Mouse (Mus musculus) left cerebral cortex, postnatal 14 days (tissue): ENCODE data around the gene Cib1. TPM values are rescaled to one million over a fixed set of nuclear protein-coding genes. Genes with fewer than 3 reads are reported as not detected.

ENCODE experiments used
- DNase-seq, 2 experiments: peaks; one replicate each; pipeline ENCODE4 v3.0.0; 2021 to 2022; ENCODE audit warnings: low spot score in 2 of 2, mixed read lengths in 1 of 2
- intact Hi-C: fragments of 180-260 bp; cut with DNase I; formaldehyde crosslinking; loops from one replicate; pipeline ENCODE4 v1.15.1; 2025
- long read RNA-seq, 2 experiments: library from polyadenylated mRNA; stranded (forward); transcript quantifications; one replicate each; pipeline ENCODE4 v2.0.0; 2021
- total RNA-seq, 2 experiments: library from RNA; stranded (reverse); gene quantifications; 2 replicates each; pipeline ENCODE4 v1.2.3; 2021

Gene Cib1
- 10 to 100 TPM; 18.7 to 22.0 TPM for total RNA-seq
- long read RNA-seq, experiment 1, transcript Cib1-201 (7 exons, 1,047 nt) = major isoform, 21 of 25 reads
- long read RNA-seq, experiment 1, partial matches to known transcripts = 0 of 25 reads
- long read RNA-seq, experiment 1, other reads (novel, unspliced or antisense) = 2 of 25 reads
- long read RNA-seq, experiment 2, transcript Cib1-201 (7 exons, 1,047 nt) = major isoform, 8 of 10 reads
- long read RNA-seq, experiment 2, partial matches to known transcripts = 0 of 10 reads
- long read RNA-seq, experiment 2, other reads (novel, unspliced or antisense) = 1 of 10 reads

DNA sequence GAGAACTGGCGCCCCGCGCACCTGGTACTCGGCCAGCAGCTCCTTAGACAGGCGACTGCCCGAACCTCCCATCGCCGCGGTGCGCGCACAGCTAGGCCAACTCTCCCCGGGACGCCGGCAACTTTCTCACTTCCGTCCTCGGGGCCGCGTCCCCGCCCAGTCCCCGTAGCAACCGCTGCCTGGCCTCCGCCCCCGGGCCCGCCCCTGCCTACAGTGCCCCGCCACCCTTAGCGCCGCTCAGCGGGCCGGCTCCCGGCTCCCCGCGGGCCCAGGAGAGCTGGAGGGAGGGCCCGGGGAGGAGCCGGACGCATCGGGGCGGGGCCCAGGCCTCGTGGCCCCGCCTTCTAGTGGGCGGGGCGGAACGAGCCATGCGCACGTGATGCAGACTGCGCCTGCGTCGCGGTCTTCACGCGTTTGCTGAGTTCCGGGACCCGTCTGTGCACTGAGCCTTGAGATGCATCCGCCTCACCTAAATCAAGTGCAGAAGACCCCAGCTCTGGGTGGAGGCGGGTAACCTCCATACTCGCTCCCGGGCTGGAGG is at the start of gene Cib1, which contains the start of gene Gdpgp1:
TSS of gene Cib1 (minus strand) at position 325 of the 541 bp plus-strand sequence.
TSS of gene Gdpgp1 (plus strand) at position 377 of the 541 bp plus-strand sequence.
- DNase-seq = peak; percentile 96
- intact Hi-C loops = no loop called here

DNA sequence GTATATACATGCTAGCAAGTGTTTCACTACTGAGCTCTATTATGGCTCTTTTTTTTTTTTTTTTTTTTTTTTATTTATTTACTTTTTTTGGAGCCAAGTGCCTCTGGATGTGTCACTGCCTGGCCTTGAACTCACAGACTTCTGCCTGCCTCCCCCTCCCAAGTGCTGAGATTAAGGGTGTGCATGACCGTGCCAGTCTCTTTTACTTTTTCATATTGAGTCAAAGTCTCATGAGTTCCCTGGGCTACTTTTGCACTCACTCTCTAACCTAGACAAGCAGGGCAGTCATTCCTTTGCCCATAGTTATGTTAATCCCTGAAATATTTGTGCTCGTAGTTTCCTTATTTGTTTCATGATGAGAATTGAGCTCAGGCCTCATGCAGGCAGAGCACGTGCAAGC is 49.0 kb upstream of the Cib1 start:
- intact Hi-C loops = no loop called here
- DNase-seq = no peak

DNA sequence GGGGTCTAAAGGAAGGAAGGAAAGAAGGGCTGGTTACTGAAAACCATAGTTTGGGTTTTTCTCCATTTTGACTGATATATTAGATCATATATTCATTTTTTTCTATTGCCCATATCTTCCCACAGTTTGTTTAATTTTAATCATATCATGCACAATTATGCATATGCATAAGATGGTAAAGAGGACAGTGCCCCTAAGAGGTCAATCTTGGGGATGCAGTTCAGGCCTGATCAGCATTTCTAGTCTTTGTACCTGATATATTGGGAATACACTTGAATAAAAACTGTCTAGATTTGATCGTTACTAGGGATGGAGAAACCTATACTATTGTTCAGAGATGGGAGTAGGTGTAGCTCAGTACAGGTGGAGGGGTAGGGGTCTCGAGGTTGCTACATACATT is 48.4 kb upstream of the Cib1 start:
- DNase-seq = no peak
- intact Hi-C loops = no loop called here

DNA sequence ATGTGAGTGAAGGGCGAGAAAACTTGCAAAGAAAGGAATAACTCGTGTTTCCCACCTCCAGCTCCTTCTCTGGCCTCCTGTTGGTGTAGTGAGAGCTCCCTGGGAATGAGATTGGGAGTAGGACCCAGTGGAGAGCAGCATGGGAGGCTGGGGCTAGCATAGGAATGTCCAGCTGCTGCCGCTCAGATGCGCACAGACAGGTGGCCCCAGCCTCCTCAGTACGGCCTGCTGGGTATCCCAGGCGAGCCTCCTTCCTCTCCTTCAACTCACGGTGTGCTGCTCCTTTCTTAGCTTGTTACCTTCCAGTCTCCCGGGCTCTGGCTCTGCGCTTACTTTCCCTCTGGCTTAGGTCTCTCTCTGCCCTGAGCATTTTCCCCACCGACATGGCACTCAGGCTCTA is 47.4 kb upstream of the Cib1 start:
- intact Hi-C loops = no loop called here
- DNase-seq = no peak

DNA sequence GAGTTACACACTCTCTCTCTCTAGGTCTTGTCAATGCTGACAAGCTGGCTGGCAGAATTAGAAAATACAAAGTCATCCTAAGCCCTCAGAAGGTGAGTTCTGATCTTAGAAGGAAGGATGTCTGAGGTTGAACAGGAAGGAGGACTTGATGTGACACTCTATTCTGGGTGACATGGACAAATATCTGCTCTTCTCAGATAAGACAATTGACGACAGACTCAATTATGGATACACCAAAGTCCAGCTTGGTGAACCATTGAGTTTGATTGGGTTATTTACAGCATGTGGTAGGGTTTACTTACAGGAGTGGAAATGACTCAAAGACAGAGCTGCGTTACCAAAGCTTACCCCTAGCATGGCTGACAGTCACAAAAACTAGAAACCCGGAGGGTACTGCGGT is 43.8 kb upstream of the Cib1 start:
- DNase-seq = no peak
- intact Hi-C loops = no loop called here

DNA sequence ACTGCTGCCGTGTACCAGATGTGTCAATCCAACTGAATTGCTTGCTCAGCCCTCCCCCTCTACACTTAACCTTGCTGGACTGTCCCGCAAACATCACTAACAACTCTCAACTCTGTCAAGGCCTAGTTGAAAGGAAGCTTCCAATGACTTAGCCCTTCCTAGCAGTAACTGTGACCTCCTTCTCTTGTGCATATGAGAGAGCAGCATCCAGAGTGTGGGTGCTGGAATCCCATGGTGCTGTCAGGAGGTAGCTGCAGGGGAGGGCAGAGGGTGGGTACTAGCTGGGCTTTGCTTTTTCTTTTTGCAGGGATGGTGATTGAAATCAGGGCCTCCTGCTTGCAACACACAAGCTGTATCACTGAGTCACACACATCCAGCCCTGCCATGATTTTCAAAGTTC is 40.8 kb upstream of the Cib1 start:
- DNase-seq = no peak
- intact Hi-C loops = no loop called here

DNA sequence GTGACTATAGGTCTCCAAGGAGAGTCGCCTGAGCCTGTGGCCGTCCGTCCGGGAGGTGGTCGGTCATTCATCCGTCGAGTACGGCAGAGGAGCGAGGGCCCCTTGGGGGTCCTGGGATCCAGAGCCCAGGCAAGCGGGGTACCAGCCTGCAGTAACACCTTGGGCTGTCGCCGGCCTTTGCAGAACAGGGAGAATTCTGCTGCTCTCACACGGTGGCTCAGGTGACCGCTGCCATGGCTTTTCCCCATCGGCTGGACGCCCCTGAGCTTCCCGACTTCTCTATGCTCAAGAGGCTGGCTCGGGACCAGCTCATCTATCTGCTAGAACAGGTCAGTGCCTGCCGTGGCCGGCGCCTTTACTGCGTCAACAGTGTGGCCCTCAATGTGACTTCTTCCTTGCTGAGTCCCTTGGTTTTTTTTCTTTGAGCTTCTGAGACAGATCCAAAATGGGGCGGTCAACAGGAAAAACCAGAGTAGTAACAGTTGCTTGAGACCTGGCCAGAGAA is 37.2 kb upstream of the Cib1 start:
- DNase-seq = peak; percentile 20 to 34
- intact Hi-C loops = no loop called here

DNA sequence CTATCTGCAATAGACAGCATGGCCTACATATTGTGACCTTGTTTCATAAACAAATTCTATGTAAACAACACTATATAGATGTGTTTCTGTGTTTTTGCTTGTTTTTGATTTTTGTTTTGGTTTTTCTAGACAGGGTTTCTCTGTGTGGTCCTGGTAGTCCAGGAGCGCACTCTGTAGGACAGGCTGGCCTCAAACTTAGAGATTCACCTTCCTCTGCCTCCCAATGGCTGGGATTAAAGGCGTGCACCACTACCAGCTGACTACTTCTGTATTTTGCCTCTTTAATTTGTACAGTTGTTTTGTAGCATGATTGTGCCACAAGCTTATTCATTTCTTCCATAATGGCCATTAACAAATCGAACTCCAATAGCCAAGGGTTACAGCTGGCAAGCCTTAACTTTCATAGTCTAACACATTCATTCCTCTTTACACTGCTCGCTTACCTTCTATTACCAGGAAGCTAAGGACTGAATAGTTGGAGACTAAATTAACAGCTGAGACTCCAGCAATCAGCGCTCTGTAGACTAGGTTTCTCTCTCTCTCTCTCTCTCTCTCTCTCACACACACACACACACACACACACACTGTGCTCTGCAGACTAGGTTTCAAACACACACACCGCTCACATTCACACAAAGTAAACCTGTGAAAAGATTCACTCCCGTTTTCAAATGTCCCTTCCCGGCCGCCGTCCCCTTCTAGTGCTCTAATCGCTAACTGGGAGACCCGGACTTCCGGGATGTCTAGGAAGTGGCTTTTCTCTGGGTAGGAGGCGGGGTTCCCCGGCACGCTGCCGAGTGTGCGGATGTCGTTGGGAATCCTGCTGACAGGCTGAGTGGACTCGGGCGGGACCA is 36.5 kb upstream of the Cib1 start, which contains the start of gene Vps33b:
TSS of gene Vps33b (plus strand) at position 753 of the 854 bp plus-strand sequence.
- intact Hi-C loops = no loop called here
- DNase-seq = peak; percentile 97 to 98

DNA sequence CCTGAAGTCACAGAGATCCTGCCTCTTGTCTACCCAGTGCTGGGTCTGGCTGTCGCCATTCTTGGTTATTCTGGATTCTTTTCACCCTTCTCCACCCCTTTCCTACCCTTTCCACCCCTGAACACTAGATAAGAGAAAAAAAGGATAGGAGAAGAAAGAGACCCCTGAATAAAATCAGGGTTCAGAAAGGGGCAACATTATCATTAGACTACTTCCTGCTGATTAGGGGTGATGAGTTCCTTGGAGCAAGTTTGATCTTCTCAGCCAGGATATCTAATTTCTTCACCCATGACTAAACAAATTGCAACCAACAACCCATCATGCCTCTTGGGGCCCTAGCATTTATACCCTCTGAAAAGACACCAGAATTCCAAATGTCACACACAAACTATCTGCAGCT is 35.2 kb upstream of the Cib1 start:
- intact Hi-C loops = no loop called here

DNA sequence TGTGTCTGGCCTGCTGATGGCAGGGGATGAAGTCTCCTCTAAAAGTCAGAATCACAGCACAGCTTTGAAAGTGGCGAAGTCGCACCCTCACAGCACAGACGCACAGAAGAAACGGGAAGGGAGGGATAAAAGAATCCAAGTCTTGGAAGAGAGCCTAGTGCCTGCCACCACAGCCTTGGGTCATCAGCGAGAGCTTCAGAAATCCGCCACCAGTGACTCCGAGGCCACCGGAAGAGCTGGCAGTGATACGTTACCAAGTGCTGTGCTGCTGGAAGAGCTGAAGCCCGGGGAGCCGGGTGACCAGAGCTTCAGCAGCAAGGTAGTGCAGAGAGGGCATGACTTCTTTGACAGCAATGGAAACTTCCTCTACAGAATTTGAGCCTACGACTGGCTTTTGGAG is 32.0 kb upstream of the Cib1 start:
- no peak for DNase-seq
- intact Hi-C loops = no loop called here

More for the DNA sequence above, 35.2 kb upstream of the Cib1 start:
- DNase-seq = no peak

DNA sequence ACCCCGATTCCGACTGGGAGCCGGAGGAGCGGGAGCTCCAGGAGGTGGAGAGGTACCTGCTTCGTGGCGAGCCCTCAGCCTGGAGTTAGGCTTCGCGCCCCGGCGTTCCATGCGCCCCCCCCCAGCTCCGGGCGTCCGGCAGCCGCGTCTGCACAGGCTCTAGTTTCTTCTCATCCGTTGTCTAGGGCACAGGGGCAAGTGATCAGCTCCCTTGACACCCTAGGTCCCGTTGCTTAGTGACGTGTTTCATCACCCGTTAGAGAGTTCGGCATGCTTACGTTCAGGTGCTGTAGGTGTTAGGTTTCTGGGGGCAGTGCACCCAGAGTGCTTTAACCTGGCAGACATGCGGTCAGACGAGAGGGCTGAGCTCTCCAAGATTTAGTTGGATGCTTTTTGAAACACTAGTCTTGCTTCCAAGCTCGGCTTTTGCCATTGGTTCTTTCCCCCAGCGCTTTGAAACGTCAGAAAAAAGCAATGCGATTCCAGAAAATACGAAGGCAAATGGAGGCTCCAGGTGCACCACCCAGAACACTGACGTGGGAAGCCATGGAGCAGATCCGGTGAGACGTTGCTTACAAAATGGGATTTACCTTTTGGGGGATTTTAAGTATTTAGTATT is 28.9 kb upstream of the Cib1 start:
- intact Hi-C loops = no loop called here
- DNase-seq = peak; percentile 28 to 43

DNA sequence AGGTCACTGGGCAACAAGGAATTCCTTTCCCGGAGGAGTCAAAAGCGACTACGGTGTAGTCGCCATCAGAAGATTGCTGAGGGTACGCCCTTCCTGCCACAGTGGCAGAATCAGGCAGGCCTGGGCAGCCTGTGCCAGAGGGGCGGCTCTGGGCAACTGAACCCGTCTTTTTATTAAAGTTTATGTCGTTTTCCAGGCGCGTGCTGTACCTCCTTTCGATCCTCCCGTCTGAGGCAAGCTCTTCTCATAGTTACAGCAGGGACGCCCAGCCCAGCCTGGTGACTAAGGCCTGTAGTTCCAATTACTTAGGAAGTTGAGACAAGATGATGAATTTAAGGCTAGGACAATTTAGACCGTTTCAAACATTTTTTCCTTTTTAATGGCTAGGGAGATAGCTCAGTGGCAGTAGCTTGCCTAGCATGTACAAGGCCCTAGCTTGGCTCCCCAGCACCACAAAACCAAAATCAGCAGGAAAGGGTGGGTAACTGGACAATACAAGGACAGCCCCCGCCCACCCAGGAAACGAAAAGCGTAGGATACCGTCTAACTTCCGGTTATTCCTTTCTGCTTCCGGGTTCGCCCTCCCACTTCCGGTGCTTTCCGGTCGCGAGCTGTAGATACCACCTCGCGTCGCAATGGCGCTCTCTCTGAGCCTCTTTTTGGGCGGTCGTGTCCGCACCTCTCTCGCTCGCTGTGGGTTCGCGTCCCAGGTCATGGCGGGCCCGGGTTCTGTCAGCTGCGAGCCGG is 28.2 kb upstream of the Cib1 start, which contains the start of gene Ngrn:
TSS of gene Ngrn (plus strand) at position 591 of the 747 bp plus-strand sequence.
- peak; percentile 86 to 88 for DNase-seq
- intact Hi-C loops = no loop called here

DNA sequence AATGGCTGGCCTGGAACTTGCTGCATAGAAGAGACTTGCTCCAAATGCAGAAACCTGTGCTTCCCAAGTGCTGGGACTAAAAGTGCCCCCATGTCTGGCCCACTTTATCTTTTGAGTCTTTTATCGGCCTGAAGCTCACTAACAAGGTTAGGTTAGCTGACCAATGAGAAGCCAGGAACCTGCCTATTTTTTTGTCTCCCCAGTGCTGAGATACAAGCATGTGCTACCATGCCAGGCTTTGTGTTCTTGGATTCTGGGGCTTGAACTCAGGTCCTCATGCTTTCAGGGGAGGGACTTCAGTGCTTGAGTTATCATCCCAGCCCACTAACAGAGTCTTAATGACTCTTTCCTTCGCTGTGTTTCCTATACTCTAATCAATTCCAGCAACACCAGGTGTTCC is 25.1 kb upstream of the Cib1 start:
- no peak for DNase-seq
- intact Hi-C loops = no loop called here

DNA sequence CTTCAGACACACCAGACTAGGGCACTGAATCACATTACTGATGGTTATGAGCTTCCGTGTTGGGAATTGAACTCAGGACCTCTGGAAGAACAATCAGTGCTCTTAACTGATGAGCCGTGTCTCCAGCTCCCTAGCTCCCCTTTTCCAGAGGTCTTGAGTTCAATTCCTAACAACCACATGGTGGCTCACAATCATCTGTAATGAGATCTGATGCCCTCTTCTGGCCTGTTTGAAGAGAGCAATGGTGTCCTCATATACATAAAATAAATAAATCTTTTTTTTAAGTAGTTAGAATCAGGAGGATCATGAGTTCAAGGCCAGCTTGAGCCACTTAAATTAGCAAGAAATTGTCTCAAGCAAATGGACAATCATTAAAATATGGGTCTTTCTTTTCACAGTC is 23.4 kb upstream of the Cib1 start:
- DNase-seq = no peak
- intact Hi-C loops = no loop called here

DNA sequence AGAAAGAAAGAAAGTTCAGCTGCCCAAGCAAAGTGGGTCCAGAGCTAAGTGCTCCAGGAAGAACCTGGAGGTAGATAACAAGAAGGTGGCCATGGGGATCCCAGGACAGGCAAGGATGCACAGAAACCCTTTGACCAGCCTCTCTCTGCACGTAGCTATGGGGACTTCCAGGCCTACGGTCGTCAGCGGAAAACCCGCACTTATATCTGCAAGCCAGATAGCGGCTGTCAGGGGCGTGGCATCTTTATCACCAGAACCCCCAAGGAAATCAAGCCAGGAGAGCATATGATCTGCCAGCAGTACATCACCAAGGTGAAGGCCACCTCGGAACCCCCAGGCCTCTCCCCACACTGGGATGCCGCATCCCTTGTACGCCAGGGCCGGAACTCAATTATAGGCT is 20.3 kb upstream of the Cib1 start:
- DNase-seq = no peak
- intact Hi-C loops = no loop called here

DNA sequence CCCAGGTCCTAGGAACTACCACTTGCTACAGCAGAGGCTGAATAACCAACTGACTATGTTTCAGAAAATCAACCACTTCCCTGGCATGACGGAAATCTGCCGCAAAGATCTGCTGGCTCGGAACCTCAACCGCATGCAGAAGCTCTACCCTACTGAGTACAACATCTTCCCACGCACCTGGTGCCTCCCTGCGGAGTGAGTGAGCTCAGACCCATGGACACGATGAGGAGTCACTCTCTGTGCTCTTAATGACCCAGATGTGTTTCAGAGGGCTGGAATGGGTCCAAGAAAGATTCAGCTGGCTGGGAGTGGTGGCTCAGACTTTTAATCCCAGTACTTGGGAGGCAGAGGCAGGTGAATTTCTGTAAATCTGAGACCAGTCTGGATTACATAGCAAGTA is 19.8 kb upstream of the Cib1 start:
- DNase-seq = no peak
- intact Hi-C loops = no loop called here

DNA sequence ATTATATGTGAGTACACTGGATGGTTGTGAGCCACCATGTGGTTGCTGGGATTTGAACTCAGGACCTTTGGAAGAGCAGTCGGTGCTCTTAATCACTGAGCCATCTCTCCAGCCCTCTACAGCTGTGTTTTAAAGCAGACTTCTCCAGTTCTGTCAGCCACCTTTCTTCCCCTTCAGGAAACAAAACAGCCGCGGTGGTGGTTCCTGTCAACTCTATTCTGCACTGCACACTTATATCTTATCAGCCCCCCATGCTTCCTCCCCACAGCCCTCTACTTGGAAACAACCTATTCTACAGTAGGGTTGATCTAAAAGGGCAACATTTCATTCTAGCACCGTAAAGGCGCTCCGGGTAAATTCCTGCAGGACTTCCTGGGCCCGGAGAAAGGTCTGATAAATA is 14.2 kb upstream of the Cib1 start:
- intact Hi-C loops = no loop called here
- DNase-seq = no peak

DNA sequence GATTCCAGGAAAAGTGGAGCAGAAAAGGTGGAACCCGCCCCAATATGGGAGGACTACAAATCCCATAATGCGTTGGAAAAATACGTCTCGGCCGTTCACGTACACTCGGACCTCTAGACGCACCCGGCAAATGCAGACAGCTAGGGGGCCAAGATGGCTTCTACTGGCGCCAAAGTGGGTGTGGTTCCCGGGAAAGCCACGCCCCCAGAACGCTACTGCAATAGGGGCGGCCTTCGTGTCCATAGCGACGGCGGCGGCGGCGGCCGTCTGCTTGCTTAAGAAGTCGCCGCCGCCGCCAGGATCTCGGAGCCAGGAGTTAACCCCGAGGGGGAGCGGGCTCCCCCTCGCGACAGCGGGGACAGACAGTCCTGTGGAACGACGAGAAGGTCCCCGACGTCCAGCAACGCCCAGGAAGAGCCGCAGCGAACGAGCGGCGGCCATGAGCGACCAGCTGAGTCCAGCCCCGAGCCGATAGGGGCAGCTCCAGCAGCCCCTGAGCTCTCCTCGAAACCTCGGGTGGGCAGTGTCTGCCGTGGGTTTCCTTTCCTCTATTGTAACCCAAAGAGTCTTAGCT is 13.6 kb upstream of the Cib1 start, which contains the start of gene Ttll13:
TSS of gene Ttll13 (plus strand) at position 229 of the 574 bp plus-strand sequence.
- intact Hi-C loops = no loop called here
- DNase-seq = peak; percentile 96 to 98

DNA sequence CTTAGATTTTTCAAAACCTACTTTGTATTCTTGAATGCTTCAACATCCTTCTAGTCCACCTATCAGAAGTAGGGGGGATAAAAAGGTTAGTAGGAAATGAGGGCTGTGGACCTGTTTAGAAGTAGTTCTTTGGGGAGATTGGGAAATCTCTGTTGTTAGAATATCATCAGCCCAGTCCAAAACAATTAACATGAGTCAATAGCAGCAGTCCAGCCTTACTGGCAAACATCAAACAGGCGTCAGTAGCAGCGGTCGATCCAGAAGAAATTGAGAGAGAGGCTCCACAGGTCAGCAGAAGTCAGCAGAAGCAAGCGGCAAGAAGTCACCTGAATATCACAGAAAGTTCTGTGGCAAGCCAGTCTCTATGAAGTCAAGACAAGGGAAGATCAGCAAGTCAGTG is 12.2 kb upstream of the Cib1 start:
- DNase-seq = no peak
- intact Hi-C loops = no loop called here
